Mouse (Mus musculus) urinary bladder, postnatal 25 days (tissue): ENCODE data around the gene Sipa1l2.

Source experiments
- DNase-seq: peaks from one replicate; pipeline ENCODE4 v3.0.0; 2022; ENCODE audit warnings: low spot score

The Sipa1l2 gene

DNA sequence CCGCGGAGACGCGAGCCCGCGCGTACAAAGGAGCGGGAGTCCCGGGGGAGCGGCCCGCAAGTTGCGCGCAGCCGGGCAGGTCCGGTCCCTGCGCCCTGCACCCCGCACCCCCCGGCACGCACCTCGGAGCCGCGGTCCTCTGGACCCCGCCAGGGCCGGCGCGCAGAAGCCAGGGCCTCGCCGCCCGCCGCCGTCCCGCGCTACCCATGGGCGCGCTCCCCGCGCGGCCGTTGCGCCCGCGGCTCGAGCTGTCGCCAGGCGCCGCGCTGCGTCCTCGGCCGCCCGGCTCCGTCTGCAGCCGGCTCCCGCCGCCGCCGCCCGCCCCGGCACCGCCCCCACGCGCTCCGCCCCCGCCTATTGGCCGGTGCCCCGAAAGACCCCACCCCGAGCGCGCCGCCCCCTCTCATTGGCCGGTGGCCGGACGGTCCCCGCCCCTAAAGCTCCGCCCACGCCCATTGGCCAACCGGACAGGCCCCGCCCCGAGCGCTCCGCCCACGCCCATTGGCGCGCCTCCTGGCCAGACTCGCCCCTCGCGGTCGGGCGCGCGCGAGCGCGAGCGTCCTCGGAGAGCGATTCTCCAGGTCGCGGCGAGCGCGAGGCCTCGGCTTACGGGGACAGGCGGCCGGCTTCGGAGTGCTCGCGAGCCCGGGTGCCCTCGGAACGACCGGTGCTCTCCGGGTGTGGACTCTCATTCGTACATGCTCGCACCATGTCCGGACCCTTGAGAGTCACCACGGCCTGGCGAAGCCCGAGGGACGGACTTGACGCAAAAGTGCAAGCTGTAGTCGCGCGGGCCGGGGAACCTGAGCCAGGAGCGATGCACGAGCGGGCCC, at the start of gene Sipa1l2:
Gene Sipa1l2 (minus strand): TSS at position 276 of the 833 bp plus-strand sequence.
- peak; percentile 100 for DNase-seq

DNA sequence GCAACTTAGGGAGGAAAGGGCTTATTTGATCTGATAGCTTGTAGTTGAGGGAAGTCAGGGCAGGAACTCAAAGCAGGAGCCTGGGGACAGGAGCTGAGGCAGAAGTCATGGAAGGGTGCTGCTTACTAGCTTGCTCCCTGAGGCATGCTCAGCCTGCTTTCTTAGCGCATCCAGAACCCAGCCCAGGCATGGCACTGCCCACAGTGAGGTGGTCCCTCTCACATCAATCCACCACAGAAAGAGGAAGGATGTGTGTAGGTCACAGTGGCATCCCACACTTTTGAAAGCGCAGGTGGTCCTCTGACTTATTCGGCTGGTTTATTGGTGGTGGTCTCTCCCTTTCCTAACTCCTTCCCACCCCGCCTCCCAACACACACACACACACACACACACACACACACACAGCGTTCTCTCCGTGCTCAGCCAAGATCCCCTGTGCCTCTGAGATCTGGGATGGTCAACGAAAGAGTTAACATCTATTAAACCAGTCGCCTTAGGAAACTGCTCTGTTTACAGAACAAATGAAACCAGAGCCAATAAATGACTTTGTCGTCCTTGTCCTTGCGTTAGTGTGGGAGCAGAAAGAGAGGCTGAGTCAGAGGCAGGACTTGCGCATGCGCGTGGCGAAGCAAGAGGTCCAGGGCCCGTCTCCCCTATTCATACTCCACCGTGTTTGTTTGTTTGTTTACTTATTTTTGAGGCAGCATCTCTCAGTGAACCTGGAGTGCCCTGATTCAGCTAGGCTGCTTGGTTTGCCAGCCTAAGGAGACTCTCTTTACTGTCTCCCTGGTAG, 49.1 kb upstream of the Sipa1l2 start:
- DNase-seq: peak; percentile 53

DNA sequence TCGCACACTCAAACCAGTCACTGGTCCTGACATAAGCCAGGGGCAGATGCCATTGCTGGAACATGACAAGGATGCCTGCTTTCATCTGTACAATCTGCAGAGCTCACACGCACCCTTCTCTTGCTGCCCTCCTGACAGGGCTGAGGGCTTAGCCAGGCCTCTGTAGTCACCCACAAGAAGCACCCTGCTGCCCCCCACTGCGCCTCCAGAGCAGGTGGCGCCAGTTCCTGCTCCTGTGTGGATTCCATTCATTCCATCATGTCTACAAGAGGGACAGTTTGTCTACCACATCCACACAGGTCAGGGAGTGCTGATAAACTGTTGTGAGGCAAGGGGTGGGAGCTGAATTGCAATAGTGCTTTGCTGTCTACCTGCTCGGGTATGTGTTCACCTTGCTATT, 47.3 kb upstream of the Sipa1l2 start:
- no peak for DNase-seq

DNA sequence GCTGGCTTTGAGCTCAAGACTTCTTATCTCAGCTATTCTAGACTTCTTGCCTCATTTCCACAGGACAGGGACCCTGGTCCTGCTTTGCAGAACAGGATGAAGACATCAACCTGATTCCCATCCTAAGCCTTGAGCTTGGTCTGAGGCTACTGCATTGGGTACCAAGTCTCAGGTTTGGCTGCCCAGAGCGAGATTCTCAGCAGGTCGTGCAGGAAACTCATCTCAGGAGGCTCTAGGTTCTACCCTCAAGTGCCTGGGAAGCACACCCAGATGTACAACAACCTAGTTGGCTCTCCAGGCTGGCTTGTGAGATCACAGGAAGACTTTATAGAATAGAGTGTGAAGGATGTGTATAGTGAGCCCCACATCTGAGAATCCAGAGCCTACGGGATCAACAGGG, 46.4 kb upstream of the Sipa1l2 start:
- DNase-seq: no peak

DNA sequence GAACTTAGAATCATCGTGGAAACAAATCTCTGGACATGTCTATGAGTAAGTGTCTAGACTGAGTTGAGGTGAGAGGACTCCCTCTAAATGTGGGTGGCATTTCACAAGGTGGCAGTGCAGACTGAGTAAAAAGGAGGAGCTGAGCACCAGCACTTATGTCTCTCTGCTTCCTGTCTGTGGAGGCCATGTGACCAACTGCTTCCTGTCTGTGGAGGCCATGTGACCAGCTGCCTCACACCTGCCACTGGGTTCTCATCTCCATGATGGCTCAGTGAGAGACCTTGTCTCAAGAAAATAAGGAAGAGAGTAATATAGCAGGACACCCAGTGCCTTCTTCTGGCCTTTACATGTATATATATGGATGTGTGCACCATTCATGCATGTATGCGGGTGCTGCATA, 43.9 kb upstream of the Sipa1l2 start:
- no peak for DNase-seq

DNA sequence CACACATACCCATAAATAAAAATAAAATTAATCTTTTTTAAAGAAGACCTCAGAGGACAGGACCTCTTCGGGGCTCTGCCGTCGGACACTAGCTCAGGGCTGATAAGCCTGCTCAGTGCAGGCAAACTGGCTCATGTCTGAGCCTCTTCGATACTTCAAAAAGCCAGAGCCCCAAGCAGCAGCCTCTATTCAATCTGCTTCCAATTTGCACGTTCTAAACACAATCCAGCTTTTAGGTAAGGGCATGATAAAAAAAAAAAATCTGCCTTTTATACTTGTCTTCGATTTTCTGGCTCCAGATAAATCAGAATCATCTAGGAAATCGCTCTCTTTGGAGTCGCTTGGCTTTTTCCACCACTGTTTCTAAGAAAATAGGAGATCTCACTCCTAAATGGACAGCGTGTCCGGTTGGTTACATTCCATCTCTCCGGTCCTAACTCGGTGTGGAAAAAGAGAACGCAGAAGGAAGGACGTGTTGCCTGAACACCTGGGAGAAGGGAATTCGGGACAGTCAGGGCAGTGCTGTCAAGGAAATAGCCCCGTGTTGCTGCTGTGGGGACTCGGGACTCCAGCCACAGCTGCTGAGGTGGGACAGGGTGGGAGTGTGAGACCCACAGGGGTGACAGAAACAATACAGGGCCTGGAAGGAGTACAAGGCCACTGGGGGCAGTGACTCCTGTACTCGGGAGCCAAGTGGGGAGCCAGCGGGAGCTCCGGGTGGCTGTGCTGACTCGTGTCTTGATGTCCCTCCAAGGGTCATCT, 42.4 kb upstream of the Sipa1l2 start:
- DNase-seq: no peak

DNA sequence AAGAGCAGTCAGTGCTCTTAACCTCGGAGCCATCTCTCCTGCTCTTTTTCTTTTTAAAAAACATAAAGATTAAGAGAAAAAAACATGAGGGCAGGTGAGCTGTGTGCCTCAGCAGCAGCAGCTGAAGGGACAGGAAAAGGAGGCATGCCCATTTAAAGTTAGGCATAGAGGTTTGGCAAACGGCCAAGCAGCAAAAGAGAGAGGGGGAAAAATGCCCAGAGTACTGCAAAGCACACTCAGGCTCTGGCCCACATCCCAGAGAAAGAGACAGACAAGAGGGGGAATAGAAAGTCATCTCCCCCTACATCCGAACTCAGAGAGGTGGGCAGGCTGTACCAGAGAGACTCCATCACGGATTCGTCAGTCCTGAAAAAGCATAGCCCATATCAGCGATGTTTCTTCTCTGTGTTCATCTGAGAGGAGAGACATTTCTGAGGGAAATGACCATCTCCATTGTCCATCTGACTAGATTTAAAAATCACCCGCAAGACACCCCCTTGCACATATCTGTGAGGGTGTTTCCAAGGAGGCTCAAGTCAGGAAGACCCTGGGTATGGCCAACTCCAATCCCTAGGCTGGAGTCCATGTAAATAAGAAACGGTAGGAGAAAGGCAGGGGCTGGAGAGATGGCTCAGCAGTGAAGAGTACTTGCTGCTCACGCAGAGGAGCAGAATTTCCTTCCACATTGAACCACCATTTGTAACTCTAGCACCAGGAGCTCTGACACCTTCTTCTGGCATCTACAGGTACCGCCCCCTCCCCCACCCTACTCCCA, 41.6 kb upstream of the Sipa1l2 start:
- DNase-seq: no peak

DNA sequence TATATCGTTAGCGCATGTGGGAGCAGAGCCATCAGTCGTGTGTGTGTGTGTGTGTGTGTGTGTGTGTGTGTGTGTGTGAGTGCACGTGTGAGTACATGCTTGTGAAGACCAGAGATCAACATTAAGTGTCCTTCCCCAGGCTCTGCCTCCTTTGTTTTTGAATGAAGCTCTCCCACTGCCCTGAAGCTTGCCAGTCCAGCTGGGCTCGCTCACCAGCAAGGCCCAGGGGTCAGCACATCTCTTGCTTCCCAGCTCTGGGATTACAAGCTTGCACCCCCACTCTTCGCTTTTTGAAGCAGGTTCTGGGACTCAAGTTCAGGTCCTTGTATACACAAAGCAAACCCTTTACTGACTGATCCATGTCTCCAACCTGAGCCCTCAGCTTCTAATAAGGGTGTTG, 40.1 kb upstream of the Sipa1l2 start:
- no peak for DNase-seq

DNA sequence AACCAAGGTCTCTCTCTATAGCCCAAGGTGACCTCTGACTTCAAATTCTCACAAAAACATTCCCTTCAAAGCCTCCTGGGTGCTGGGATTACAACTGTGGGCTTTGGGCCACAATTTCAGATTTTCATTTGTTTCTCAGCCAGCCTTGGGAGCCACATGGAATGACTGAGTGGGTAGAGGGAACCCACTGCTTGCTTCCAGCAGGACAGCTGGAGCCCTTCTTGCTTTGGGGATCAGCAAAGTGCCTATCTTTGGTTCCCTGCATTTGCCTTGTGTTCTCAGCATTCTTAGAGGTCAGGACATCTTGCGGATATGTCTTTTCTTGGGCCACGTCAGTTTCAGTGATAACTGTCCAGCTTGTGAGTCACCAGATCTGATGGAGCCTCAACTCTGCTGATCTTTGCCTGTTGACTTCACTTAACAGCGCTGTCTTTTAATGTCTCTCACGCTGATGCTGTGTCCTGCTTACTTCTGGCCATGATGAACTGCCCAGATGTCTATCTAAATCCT, 38.2 kb upstream of the Sipa1l2 start:
- DNase-seq: no peak

DNA sequence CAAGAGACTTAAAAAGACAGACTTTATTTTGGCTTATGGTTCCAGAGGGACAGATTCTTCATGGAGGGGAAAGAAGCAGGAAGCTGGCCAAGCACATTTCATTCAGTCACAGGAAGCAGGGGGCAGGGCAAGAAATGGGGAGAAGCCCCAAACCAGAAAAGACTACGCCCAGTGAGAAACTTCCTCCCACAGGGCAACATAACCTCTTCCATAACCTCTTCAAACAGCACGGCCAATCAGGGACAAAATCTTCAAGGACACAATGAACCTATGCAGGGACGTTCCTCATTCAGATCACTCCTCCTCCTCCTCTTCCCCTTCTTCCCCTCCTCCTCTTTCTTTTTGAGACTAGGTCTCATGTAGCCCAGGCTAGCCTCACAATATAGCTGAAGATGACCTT, 37.3 kb upstream of the Sipa1l2 start:
- no peak for DNase-seq

DNA sequence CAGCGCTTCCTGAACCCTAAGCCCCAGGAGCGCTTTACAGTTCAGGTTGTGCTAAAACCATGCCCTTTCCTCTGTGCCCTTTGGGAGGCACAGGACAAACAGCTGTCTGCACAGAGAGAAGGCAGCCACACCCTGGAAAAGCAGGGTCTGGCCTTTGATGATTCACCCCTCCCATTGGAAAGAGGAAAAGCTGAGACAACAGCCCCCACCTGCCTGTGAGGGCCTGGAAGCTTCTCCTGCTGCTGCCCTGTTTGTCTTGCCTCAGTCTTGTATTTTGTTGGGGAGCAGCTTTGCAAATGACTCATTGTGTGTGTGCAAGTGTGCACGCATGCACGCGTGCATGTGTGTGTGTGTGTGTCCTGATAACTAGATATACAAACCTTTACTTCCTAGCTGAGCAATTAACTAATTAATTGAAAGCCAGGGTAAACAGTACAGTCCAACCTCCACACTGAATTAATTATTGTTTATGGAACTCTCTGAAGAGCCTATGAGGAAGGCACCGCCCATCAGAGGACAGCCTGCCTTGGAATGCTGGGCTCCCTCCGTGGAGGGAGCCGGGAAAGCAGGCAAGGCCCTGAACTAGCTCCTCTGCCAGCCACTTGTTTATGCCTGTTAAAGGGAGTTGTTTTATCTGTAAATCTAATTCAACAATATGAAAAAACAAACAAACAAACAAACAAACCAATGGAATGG, 35.4 kb upstream of the Sipa1l2 start:
- DNase-seq: no peak

DNA sequence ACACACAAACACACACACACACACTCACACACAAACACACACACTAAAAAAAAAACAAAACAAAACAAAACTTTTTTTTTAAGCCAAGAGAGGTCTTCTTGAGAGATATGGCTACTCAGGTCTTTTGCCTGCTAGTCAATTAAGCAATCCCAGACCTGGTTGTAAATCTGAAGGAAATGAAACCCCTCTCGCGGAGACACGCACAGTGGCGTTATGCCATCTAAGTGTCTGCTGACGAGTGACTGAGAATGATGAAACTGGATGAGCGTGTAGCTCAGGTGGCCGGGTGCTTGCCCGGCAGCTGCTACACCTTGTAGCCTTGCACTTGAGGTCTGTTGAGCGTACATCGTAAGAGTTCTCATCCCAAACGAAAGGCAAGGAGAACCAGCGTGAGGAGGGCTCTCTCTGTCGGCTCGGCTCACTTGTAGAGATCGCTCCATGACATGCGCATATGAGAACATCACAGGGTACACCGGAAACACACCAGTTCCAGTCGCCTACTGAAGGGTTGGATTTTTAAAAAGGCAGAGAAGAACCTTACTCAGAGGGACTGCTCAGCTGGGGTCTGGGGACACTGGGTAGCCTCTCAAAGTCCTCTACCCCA, 34.7 kb upstream of the Sipa1l2 start:
- no peak for DNase-seq

DNA sequence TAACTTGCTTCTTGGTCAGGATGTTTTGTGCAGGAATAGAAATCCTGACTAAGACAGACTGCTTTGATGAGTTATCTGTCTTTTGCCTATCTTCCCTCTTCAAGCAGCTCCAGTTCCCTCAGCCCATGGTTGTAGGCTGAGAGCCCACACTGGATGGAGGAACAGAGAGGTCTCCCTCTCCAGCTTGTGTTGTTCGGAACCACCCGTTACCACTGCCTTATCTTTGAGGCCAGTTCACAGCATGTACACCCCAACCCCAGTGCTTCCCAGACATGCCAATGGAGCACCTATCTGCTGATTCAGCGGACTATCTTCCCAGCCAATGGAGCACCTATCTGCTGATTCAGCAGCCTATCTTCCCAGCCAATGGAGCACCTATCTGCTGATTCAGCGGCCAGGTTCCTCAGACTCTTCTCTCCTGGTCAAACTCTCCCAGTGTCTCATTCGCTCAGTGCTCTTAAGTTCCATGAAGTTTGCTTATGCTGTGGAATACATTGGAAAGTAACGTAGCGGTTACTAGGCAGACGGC, 33.8 kb upstream of the Sipa1l2 start:
- no peak for DNase-seq

DNA sequence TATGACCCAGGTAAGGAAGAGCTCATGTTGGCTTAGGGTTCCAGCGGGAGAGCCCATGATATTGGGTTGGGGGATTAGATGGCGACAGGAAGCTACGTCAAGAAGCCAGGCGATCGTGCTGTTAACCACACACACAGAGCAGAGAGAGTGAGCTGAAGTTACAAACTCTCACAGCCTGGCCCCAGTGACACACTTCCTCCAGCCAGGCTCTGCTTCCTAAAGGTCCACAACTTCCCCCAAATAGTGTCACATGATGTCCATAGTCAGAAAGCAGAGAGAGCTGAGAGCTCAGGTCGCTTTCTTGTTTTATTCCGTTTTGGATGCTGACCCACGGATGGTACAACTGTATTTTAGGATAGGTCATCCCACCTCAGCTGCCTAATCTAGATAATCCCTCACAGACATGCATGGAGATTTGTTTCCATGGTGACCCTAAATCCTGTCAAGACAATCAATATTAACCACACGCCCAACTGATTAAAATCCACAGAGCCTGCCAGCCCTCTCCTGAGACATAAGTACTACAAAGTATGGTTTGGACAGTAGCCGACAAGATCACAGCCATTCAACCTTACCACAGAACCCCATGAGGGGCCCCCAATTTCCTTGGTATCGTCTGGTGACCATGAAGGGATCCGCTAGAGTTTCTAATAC, 30.6 kb upstream of the Sipa1l2 start:
- DNase-seq: no peak

DNA sequence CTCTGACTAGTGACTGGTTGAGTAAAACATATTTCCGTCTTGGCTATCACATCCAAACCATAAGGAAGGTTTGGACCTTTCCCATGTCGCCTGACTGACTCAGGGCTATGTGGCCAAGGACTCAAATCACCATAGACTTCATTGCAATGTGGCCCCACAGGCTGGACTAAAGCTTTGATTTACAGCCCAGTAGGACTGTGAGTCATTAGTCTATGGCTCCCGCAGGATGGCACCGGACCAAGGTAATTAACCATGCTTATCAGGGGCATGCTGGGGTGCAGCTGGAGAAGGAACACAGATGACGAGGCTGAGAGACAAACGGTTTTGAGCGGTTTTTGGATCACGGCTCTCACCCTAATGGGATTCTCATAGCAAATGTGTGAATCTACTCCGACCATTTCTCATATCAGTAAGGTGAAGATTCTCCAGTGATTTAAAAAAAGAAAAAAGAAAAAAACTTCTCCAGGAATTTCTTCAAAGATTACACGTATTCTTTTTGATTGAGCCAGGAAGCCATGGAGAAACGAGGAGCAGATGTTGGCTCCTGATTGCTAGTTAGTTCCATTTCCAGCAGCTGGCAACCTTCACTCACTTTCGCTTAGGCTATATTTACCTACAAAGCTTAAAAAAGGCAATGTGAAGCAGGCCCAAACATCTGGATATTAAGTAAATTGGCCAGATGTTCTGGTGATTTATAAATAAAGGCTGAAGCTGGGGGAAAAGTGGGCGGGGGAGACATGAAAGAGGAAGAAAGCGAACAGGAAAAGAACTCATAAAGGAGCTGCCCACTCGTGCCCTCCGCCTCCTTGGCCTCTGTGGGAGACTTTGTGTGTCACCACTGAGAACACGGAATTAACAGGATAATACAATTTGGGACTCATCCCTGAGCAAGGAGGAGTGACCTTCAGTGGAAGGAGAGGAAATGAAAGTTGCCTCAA, 26.2 kb upstream of the Sipa1l2 start:
- DNase-seq: peak; percentile 41

DNA sequence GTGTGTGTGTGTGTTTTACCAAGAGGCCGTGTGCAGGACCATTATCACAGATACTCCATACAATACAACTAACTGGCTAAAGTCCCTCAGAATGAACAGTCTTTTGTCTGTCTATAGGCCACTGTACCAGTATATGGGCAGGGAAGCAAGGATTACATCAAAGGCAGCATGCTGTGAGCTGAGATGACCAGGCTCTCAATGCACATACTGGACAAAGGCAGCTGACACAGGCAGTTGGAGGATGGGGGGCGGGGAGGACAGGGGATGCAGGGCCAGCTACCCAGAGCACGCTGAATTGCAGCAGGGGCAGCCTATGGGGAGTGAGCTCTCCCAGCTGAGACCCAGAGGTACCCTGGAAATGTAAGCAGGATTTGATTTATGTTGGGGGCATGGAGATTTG, 20.8 kb upstream of the Sipa1l2 start:
- no peak for DNase-seq

DNA sequence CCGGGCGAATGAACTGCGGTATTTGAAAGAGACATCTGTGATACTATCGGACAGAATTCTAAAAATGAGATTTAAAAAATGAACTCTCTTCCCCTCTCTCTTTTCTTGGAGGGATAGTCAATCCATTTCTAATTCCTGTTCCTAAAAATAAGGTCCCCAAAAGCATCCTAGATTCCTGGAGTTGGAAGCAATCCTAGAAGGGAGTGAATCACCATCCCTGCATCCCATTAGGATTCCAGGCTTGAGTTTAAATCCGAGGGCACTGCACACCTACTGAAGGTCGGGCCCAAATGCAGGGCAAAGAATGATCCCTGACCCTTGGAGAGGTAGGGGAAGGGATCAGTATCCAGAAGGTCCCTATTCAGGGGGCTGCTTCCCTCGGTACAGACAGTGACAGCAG, 17.0 kb upstream of the Sipa1l2 start:
- no peak for DNase-seq

DNA sequence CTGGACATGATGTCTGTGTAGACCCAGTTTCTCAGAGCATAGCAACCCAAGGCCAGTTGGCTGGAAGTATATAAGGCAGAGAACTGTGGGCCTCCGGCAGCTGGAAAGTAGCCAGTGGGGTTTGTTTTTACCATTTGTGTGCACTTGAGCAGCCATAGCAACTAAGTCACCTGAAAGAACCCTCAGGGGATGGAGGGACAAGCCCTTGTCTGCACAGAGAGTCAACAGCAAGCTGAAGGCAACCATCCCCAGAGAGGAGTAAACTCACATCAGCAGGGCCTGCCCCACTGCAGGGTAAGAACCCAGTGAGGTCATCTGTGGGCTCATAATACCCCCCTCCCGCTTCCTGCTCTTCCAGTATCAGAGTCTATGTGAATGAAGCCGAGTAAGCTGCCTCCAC, 14.7 kb upstream of the Sipa1l2 start:
- no peak for DNase-seq

DNA sequence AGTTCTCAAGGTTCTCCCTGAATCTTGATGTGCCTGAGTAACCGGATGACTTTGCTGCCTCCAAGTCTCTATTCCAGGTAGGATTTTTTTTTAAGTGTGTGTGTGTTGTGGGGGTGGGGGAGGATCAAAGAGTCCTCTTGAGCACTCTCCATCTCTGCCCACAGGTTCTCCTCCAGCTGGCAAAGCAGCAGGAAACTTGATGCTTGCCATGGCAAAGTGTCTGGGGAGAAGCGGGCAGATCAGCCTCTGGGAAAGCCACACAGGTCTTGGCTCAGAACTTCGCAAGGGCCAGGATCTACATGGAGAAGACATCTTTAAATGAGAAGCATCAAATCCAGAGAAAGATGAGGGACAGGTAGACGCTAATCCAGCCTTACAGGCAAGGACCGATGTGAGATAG, 10.8 kb upstream of the Sipa1l2 start:
- no peak for DNase-seq
